Mouse (Mus musculus) intestine, postnatal 0 days (tissue): Measurements from ENCODE around the gene Syce1l. TPM values are rescaled to one million over a fixed set of nuclear protein-coding genes. Genes with fewer than 3 reads are reported as not detected.

ENCODE experiments used
- ATAC-seq: fragments of 200-750 bp; cut with Nextera tagmentation; 2 replicates; pipeline ENCODE4 v1.8.0; 2017; ENCODE audit warnings: mild to moderate bottlenecking, moderate TSS enrichment, moderate library complexity
- H3K27ac ChIP-seq: fragments of 300-500 bp; sonication (generic); 2 replicates; pipeline ENCODE4 v1.5.1; 2014; ENCODE audit warnings: mild to moderate bottlenecking, low read depth, low read length, moderate library complexity
- H3K27me3 ChIP-seq: fragments of 300-500 bp; sonication (generic); replicated peaks from 2 replicates; pipeline ENCODE4 v1.6.1; 2014; ENCODE audit warnings: low read length, mixed read lengths; ENCODE audit not compliant: control insufficient read depth, insufficient read depth
- H3K36me3 ChIP-seq: fragments of 300-500 bp; sonication (generic); 2 replicates; pipeline ENCODE4 v1.6.1; 2014; ENCODE audit warnings: mild to moderate bottlenecking, moderate library complexity; ENCODE audit not compliant: control insufficient read depth, insufficient read depth
- H3K4me1 ChIP-seq: fragments of 300-500 bp; sonication (generic); replicated peaks from 2 replicates; pipeline ENCODE4 v1.6.1; 2014; ENCODE audit warnings: antibody characterized with exemption, low read length, mixed read lengths; ENCODE audit not compliant: control insufficient read depth, insufficient read depth
- H3K4me2 ChIP-seq: fragments of 300-500 bp; sonication (generic); replicated peaks from 2 replicates; pipeline ENCODE4 v1.6.1; 2014; ENCODE audit warnings: low read depth, mild to moderate bottlenecking, moderate library complexity
- H3K4me3 ChIP-seq: fragments of 300-500 bp; sonication (generic); 2 replicates; pipeline ENCODE4 v1.5.1; 2014; ENCODE audit warnings: low read depth, low read length
- H3K9ac ChIP-seq: fragments of 300-500 bp; sonication (generic); 2 replicates; pipeline ENCODE4 v1.6.1; 2014; ENCODE audit warnings: mild to moderate bottlenecking, low read depth, low read length
- H3K9me3 ChIP-seq: fragments of 300-500 bp; sonication (generic); 2 replicates; pipeline ENCODE4 v1.6.1; 2016; ENCODE audit warnings: mixed run types; ENCODE audit not compliant: control insufficient read depth
- CTCF ChIP-seq: sonication (generic); IDR thresholded peaks from 2 replicates; pipeline ENCODE4 v1.5.1; 2016; ENCODE audit warnings: low read depth, mild to moderate bottlenecking, control low read depth, antibody characterized with exemption, moderate library complexity
- WGBS: fragments of 180-500 bp; shearing (Covaris S2); extraction: QIAGEN DNeasy Blood & Tissue Kit; methylation state at CpG from one replicate; pipeline ENCODE4 v1.1.7; 2014; 5-methylcytosine and 5-hydroxymethylcytosine counted together
- polyA plus RNA-seq: library from polyadenylated mRNA; unstranded; fragments of >200 nt; fragmentation: Nextera tagmentation; extraction: Ambion mirVana; gene quantifications from 2 replicates; pipeline ENCODE4 v1.2.1, GENCODE M21; 2015

Syce1l gene
- polyA plus RNA-seq, 1 experiment from 2014 or later, result not detected

DNA sequence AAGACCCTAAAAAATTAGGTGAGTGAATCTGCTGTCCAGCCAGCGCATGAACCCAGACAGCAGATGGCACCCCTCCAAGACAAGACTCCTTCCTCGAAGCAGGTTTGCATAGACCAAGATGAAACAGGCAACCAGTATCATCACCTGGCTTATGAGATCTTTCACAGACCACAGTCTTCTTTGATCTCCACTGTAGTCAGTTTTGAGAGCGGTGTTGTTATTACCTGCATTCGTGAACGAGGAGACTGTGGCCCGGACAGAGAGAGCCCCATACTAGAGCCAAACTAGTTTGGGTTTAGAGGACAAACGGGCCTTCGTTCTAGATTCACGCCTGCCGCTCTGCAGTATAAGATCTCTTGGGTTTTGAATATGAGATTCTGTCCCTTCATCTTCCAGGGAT is 26.9 kb downstream of the Syce1l start:
- WGBS, result 76% methylated on average over 10 of the region's 10 CpGs

GRCm38 (mm10) chr8:113672599-113673255 is 29.7 kb downstream of the Syce1l start:
- Histone ChIP-seq H3K4me1 (no peaks in the 10 kb centered on the region), H3K9ac (no peak overlapping the region), H3K9me3 (no peaks in the 10 kb centered on the region), H3K27me3 (no peaks in the 10 kb centered on the region), H3K4me2 (no peak overlapping the region), H3K27ac (no peak overlapping the region), H3K36me3 (no peaks in the 10 kb centered on the region), H3K4me3 (no peak overlapping the region)
- 91% methylated on average over 11 of the region's 11 CpGs for WGBS
- no peak for ATAC-seq
- no peak for TF ChIP-seq CTCF

More for the DNA sequence above, 26.9 kb downstream of the Syce1l start:
- Histone ChIP-seq H3K36me3 (no peaks in the 10 kb centered on the region), H3K4me2 (no peak overlapping the region), H3K9me3 (no peaks in the 10 kb centered on the region), H3K9ac (no peak overlapping the region), H3K4me3 (no peak overlapping the region), H3K4me1 (no peaks in the 10 kb centered on the region), H3K27ac (no peak overlapping the region), H3K27me3 (no peaks in the 10 kb centered on the region)
- no peak for TF ChIP-seq CTCF
- no peak for ATAC-seq

DNA sequence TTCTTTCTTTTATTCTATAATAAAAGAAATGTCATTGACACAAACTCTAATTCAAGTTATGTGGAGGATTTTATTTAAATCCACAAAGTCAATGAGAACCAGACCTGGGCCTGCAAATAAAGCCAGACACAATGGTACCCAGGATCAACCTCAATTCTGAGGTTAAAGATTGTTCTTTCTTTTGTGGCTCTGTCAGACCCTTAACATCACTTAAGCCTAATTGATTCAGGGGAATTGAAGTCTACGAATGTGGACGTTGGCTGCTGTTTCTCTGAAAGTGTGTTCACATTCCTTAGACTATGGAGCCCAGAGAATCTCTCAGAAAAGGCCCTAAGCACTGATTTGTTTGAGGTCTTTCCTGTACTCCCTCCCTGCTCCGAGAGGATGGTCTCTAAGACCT is 30.3 kb downstream of the Syce1l start:
- Histone ChIP-seq H3K4me2 (no peak overlapping the region), H3K4me3 (no peak overlapping the region), H3K9ac (no peak overlapping the region), H3K4me1 (no peaks in the 10 kb centered on the region), H3K27me3 (no peaks in the 10 kb centered on the region), H3K27ac (no peak overlapping the region), H3K9me3 (no peaks in the 10 kb centered on the region), H3K36me3 (no peaks in the 10 kb centered on the region)
- ATAC-seq, result no peak
- TF ChIP-seq CTCF, result no peak
- 74% methylated on average over 3 of the region's 3 CpGs for WGBS

- Histone ChIP-seq H3K4me3 (no peak overlapping the region), H3K4me1 (no peaks in the 10 kb centered on the region), H3K27ac (no peak overlapping the region), H3K4me2 (no peak overlapping the region), H3K9me3 (no peaks in the 10 kb centered on the region), H3K36me3 (no peaks in the 10 kb centered on the region), H3K27me3 (no peaks in the 10 kb centered on the region), H3K9ac (no peak overlapping the region)
- TF ChIP-seq CTCF, result no peak
- no peak for ATAC-seq
- WGBS, result 52% methylated on average over 3 of the region's 3 CpGs
Observed at GRCm38 (mm10) chr8:113674611-113675010, 31.6 kb downstream of the Syce1l start.

- Histone ChIP-seq H3K4me1 (no peaks in the 10 kb centered on the region), H3K9me3 (no peaks in the 10 kb centered on the region), H3K27ac (no peak overlapping the region), H3K9ac (no peak overlapping the region), H3K4me2 (no peak overlapping the region), H3K36me3 (no peaks in the 10 kb centered on the region), H3K4me3 (no peak overlapping the region), H3K27me3 (no peaks in the 10 kb centered on the region)
- no peak for TF ChIP-seq CTCF
- ATAC-seq, result no peak
- WGBS, result 58% methylated on average over 2 of the region's 2 CpGs
Observed at GRCm38 (mm10) chr8:113675281-113675680, 32.3 kb downstream of the Syce1l start.

GRCm38 (mm10) chr8:113676811-113677210 is 33.8 kb downstream of the Syce1l start:
- Histone ChIP-seq H3K4me3 (no peak overlapping the region), H3K27ac (no peak overlapping the region), H3K4me2 (no peak overlapping the region), H3K4me1 (no peaks in the 10 kb centered on the region), H3K36me3 (no peaks in the 10 kb centered on the region), H3K27me3 (no peaks in the 10 kb centered on the region), H3K9me3 (no peaks in the 10 kb centered on the region), H3K9ac (no peak overlapping the region)
- ATAC-seq, result no peak
- WGBS, result 82% methylated on average over 1 of the region's 1 CpGs
- TF ChIP-seq CTCF, result no peak
